Mouse (Mus musculus): ENCODE data around the gene Crtc1.

The Crtc1 gene

GRCm38 (mm10) chr8:70393087-70393486 is 46.3 kb downstream of the Crtc1 start:
- no peak for DNase-seq (ENCODE audit: low read depth, low spot score)

GRCm38 (mm10) chr8:70389678-70390077 is 49.7 kb downstream of the Crtc1 start:
- DNase-seq (ENCODE audit: low read depth, low spot score), result no peak

- DNase-seq (ENCODE audit: low read depth, low spot score), result peak; percentile 69
Observed at GRCm38 (mm10) chr8:70383287-70383686, 56.1 kb downstream of the Crtc1 start.

- DNase-seq (ENCODE audit: low read depth, low spot score), result no peak
Observed at GRCm38 (mm10) chr8:70380069-70380468, 59.3 kb downstream of the Crtc1 start.

- no peak for DNase-seq (ENCODE audit: low read depth, low spot score)
Observed at GRCm38 (mm10) chr8:70377049-70377448, 62.3 kb downstream of the Crtc1 start.

- DNase-seq (ENCODE audit: low read depth, low spot score), result no peak
Observed at GRCm38 (mm10) chr8:70376275-70376741, 63.1 kb downstream of the Crtc1 start.

- DNase-seq (ENCODE audit: low read depth, low spot score), result no peak
Observed at GRCm38 (mm10) chr8:70375212-70375859, 64.0 kb downstream of the Crtc1 start.

GRCm38 (mm10) chr8:70374318-70374927 is 65.0 kb downstream of the Crtc1 start:
- no peak for DNase-seq (ENCODE audit: low read depth, low spot score)

- DNase-seq (ENCODE audit: low read depth, low spot score), result no peak
Observed at GRCm38 (mm10) chr8:70373397-70374317, 65.7 kb downstream of the Crtc1 start, which contains the start of gene Comp. TSS of gene Comp (plus strand) at chr8:70373558.

- no peak for DNase-seq (ENCODE audit: low read depth, low spot score)
Observed at GRCm38 (mm10) chr8:70371951-70372350, 67.4 kb downstream of the Crtc1 start.

- DNase-seq (ENCODE audit: low read depth, low spot score), result no peak
Observed at GRCm38 (mm10) chr8:70370476-70370875, 68.9 kb downstream of the Crtc1 start.

GRCm38 (mm10) chr8:70366588-70366987 is 72.8 kb downstream of the Crtc1 start:
- no peak for DNase-seq (ENCODE audit: low read depth, low spot score)

GRCm38 (mm10) chr8:70364066-70364465 is 75.3 kb downstream of the Crtc1 start:
- DNase-seq (ENCODE audit: low read depth, low spot score), result no peak

- DNase-seq (ENCODE audit: low read depth, low spot score), result no peak
Observed at GRCm38 (mm10) chr8:70361484-70362032, 77.8 kb downstream of the Crtc1 start.

- no peak for DNase-seq (ENCODE audit: low read depth, low spot score)
Observed at GRCm38 (mm10) chr8:70360769-70361168, 78.6 kb downstream of the Crtc1 start.

- no peak for DNase-seq (ENCODE audit: low read depth, low spot score)
Observed at GRCm38 (mm10) chr8:70359411-70359810, 80.0 kb downstream of the Crtc1 start.

- DNase-seq (ENCODE audit: low read depth, low spot score), result no peak
Observed at GRCm38 (mm10) chr8:70356111-70356510, 83.3 kb downstream of the Crtc1 start.

GRCm38 (mm10) chr8:70354004-70354403 is 85.4 kb downstream of the Crtc1 start:
- DNase-seq (ENCODE audit: low read depth, low spot score), result no peak

GRCm38 (mm10) chr8:70353194-70353817 is 86.1 kb downstream of the Crtc1 start, which contains the start of gene Upf1:
TSS of gene Upf1 (minus strand) at chr8:70353278.
- DNase-seq (ENCODE audit: low read depth, low spot score), result peak; percentile 99

- no peak for DNase-seq (ENCODE audit: low read depth, low spot score)
Observed at GRCm38 (mm10) chr8:70352657-70353151, 86.7 kb downstream of the Crtc1 start.

- no peak for DNase-seq (ENCODE audit: low read depth, low spot score)
Observed at GRCm38 (mm10) chr8:70352000-70352384, 87.4 kb downstream of the Crtc1 start.
